Mouse (Mus musculus) neural tube, embryonic 13.5 days (tissue): ENCODE measurements at regions not wholly inside any gene's neighbourhood (a gene's known extent, or its start where the extent isn't known, plus 50 kb on each side); places are given as distances from the start of the nearest gene placed in this dataset.

Experiments
- ATAC-seq: fragments of 200-750 bp; cut with Nextera tagmentation; 2 replicates; pipeline ENCODE4 v1.8.0; 2017; ENCODE audit warnings: low read depth, mild to moderate bottlenecking, moderate TSS enrichment, moderate library complexity
- H3K27ac ChIP-seq: fragments of 300-500 bp; sonication (generic); replicated peaks from 2 replicates; pipeline ENCODE4 v1.5.1; 2015; ENCODE audit warnings: moderate library complexity, mild to moderate bottlenecking, inconsistent platforms
- H3K27me3 ChIP-seq: fragments of 300-500 bp; sonication (generic); 2 replicates; pipeline ENCODE4 v1.6.1; 2015; ENCODE audit warnings: mild to moderate bottlenecking, inconsistent platforms
- H3K36me3 ChIP-seq: fragments of 300-500 bp; sonication (generic); 2 replicates; pipeline ENCODE4 v1.6.1; 2015; ENCODE audit warnings: mild to moderate bottlenecking, inconsistent platforms
- H3K4me1 ChIP-seq: fragments of 300-500 bp; sonication (generic); replicated peaks from 2 replicates; pipeline ENCODE4 v1.6.1; 2015; ENCODE audit warnings: inconsistent platforms
- H3K4me2 ChIP-seq: fragments of 300-500 bp; sonication (generic); 2 replicates; pipeline ENCODE4 v1.6.1; 2015; ENCODE audit warnings: inconsistent platforms, mild to moderate bottlenecking, moderate library complexity
- H3K4me3 ChIP-seq: fragments of 300-500 bp; sonication (generic); 2 replicates; pipeline ENCODE4 v1.5.1; 2015; ENCODE audit warnings: mild to moderate bottlenecking, inconsistent platforms
- H3K9ac ChIP-seq: fragments of 300-500 bp; sonication (generic); 2 replicates; pipeline ENCODE4 v1.6.1; 2015; ENCODE audit warnings: moderate library complexity, mild to moderate bottlenecking, inconsistent platforms
- H3K9me3 ChIP-seq: fragments of 300-500 bp; sonication (generic); 2 replicates; pipeline ENCODE4 v1.6.1; 2016; ENCODE audit warnings: inconsistent platforms
- WGBS: fragments of 180-500 bp; shearing (Covaris S2); methylation state at CpG from one replicate; pipeline ENCODE4 v1.1.7; 2015; 5-methylcytosine and 5-hydroxymethylcytosine counted together

- H3K4me1 ChIP-seq = peaks cover 32% of the 10 kb centered on the region
- H3K27ac ChIP-seq = peak overlapping the region; percentile 52
- peak overlapping the region; percentile 8; the same call in 1 of the 2 replicates for H3K4me3 ChIP-seq
These were observed 134.0 kb upstream of the Pitx2 start for GRCm38 (mm10) chr3:129065457-129066364.

GRCm38 (mm10) chr3:129069676-129070075 lies 130.0 kb upstream of the Pitx2 start:
- Histone ChIP-seq H3K36me3 (no peaks in the 10 kb centered on the region), H3K4me3 (no peak overlapping the region), H3K9ac (no peak overlapping the region), H3K4me1 (peaks cover 31% of the 10 kb centered on the region), H3K9me3 (no peaks in the 10 kb centered on the region), H3K27me3 (no peaks in the 10 kb centered on the region), H3K27ac (no peak overlapping the region), H3K4me2 (no peak overlapping the region)
- no peak for ATAC-seq
- 79% methylated on average over 8 of the region's 8 CpGs for WGBS

More at GRCm38 (mm10) chr3:129065457-129066364, 134.0 kb upstream of the Pitx2 start:
- H3K9me3 ChIP-seq = no peaks in the 10 kb centered on the region
- no peaks in the 10 kb centered on the region for H3K27me3 ChIP-seq
- H3K9ac ChIP-seq = peak overlapping the region; percentile 43; the same call in 1 of the 2 replicates
- H3K36me3 ChIP-seq = no peaks in the 10 kb centered on the region
- H3K4me2 ChIP-seq = peak overlapping the region; percentile 47
- WGBS = 16% methylated on average over 19 of the region's 19 CpGs
- ATAC-seq = peak; percentile 79

- 11% methylated on average over 3 of the region's 3 CpGs for WGBS
- Histone ChIP-seq H3K4me2 (no peak overlapping the region), H3K27ac (peak overlapping the region; percentile 61), H3K9ac (peak overlapping the region; percentile 17; the same call in 1 of the 2 replicates), H3K9me3 (no peaks in the 10 kb centered on the region), H3K4me1 (peaks cover 25% of the 10 kb centered on the region), H3K27me3 (0 out of 2 replicates have a peak, but pooled peaks cover 3% of the 10 kb centered on the region), H3K4me3 (no peak overlapping the region), H3K36me3 (no peaks in the 10 kb centered on the region)
- ATAC-seq = peak; percentile 47; the same call in 1 of the 2 replicates
These were observed 129.2 kb upstream of the Pitx2 start for GRCm38 (mm10) chr3:129070521-129070933.

- Histone ChIP-seq H3K4me3 (no peak overlapping the region), H3K27ac (no peak overlapping the region; the same call in 1 of the 2 replicates), H3K27me3 (0 out of 2 replicates have a peak, but pooled peaks cover 8% of the 10 kb centered on the region), H3K9ac (no peak overlapping the region), H3K36me3 (no peaks in the 10 kb centered on the region), H3K4me1 (peaks cover 21% of the 10 kb centered on the region), H3K4me2 (no peak overlapping the region), H3K9me3 (no peaks in the 10 kb centered on the region)
- peak; percentile 60; the same call in 1 of the 2 replicates for ATAC-seq
- 52% methylated on average over 7 of the region's 7 CpGs for WGBS
These were observed 128.7 kb upstream of the Pitx2 start for GRCm38 (mm10) chr3:129071002-129071401.

GRCm38 (mm10) chr3:129076396-129076795 lies 123.3 kb upstream of the Pitx2 start:
- no peak for ATAC-seq
- Histone ChIP-seq H3K4me3 (no peak overlapping the region), H3K27me3 (0 out of 2 replicates have a peak, but pooled peaks cover 8% of the 10 kb centered on the region), H3K9me3 (no peaks in the 10 kb centered on the region), H3K4me2 (no peak overlapping the region), H3K27ac (no peak overlapping the region), H3K36me3 (no peaks in the 10 kb centered on the region), H3K4me1 (0 out of 2 replicates have a peak, but pooled peaks cover 3% of the 10 kb centered on the region), H3K9ac (no peak overlapping the region)
- WGBS = 0% methylated on average over 1 of the region's 1 CpGs

- Histone ChIP-seq H3K4me3 (no peak overlapping the region), H3K9me3 (0 out of 2 replicates have a peak, but pooled peaks cover 4% of the 10 kb centered on the region), H3K4me1 (0 out of 2 replicates have a peak, but pooled peaks cover 6% of the 10 kb centered on the region), H3K27ac (no peak overlapping the region), H3K4me2 (peak overlapping the region; percentile 20), H3K27me3 (no peaks in the 10 kb centered on the region), H3K9ac (no peak overlapping the region), H3K36me3 (no peaks in the 10 kb centered on the region)
- ATAC-seq = no peak
- 59% methylated on average over 12 of the region's 12 CpGs for WGBS
These were observed 95.8 kb upstream of the Pitx2 start for GRCm38 (mm10) chr3:129103786-129104440.

GRCm38 (mm10) chr3:129104811-129105210 lies 94.9 kb upstream of the Pitx2 start:
- H3K4me2 ChIP-seq = peak overlapping the region; percentile 20; the same call in 1 of the 2 replicates
- H3K27me3 ChIP-seq = no peaks in the 10 kb centered on the region
- no peak overlapping the region for H3K9ac ChIP-seq
- 48% methylated on average over 9 of the region's 9 CpGs for WGBS
- no peaks in the 10 kb centered on the region for H3K9me3 ChIP-seq
- 0 out of 2 replicates have a peak, but pooled peaks cover 6% of the 10 kb centered on the region for H3K4me1 ChIP-seq
- H3K4me3 ChIP-seq = no peak overlapping the region
- ATAC-seq = no peak
- H3K27ac ChIP-seq = no peak overlapping the region
- no peaks in the 10 kb centered on the region for H3K36me3 ChIP-seq

- Histone ChIP-seq H3K36me3 (no peaks in the 10 kb centered on the region), H3K27me3 (no peaks in the 10 kb centered on the region), H3K27ac (no peak overlapping the region), H3K9me3 (no peaks in the 10 kb centered on the region), H3K4me1 (0 out of 2 replicates have a peak, but pooled peaks cover 6% of the 10 kb centered on the region), H3K9ac (no peak overlapping the region), H3K4me2 (no peak overlapping the region), H3K4me3 (no peak overlapping the region)
- WGBS = 59% methylated on average over 2 of the region's 2 CpGs
- no peak for ATAC-seq
These were observed 93.5 kb upstream of the Pitx2 start for GRCm38 (mm10) chr3:129106174-129106573.

- no peaks in the 10 kb centered on the region for H3K36me3 ChIP-seq
- ATAC-seq = no peak
- H3K9ac ChIP-seq = no peak overlapping the region
- H3K27me3 ChIP-seq = no peaks in the 10 kb centered on the region
- no peak overlapping the region for H3K27ac ChIP-seq
- 71% methylated on average over 2 of the region's 2 CpGs for WGBS
- H3K4me1 ChIP-seq = 0 out of 2 replicates have a peak, but pooled peaks cover 3% of the 10 kb centered on the region
- no peak overlapping the region for H3K4me3 ChIP-seq
- no peaks in the 10 kb centered on the region for H3K9me3 ChIP-seq
- H3K4me2 ChIP-seq = no peak overlapping the region
These were observed 69.2 kb upstream of the Pitx2 start for GRCm38 (mm10) chr3:129130521-129130920.

GRCm38 (mm10) chr3:129131140-129131539 lies 68.5 kb upstream of the Pitx2 start:
- Histone ChIP-seq H3K27me3 (no peaks in the 10 kb centered on the region), H3K9ac (no peak overlapping the region), H3K4me3 (no peak overlapping the region), H3K36me3 (no peaks in the 10 kb centered on the region), H3K27ac (no peak overlapping the region), H3K4me1 (0 out of 2 replicates have a peak, but pooled peaks cover 3% of the 10 kb centered on the region), H3K9me3 (no peaks in the 10 kb centered on the region), H3K4me2 (no peak overlapping the region)
- ATAC-seq = no peak
- 17% methylated on average over 8 of the region's 8 CpGs for WGBS

GRCm38 (mm10) chr3:129131877-129132433 lies 67.7 kb upstream of the Pitx2 start:
- 0 out of 2 replicates have a peak, but pooled peaks cover 3% of the 10 kb centered on the region for H3K4me1 ChIP-seq
- H3K27ac ChIP-seq = no peak overlapping the region
- no peaks in the 10 kb centered on the region for H3K36me3 ChIP-seq
- no peak for ATAC-seq
- WGBS = 65% methylated on average over 6 of the region's 6 CpGs
- H3K4me3 ChIP-seq = no peak overlapping the region
- H3K9ac ChIP-seq = no peak overlapping the region
- no peaks in the 10 kb centered on the region for H3K27me3 ChIP-seq
- no peaks in the 10 kb centered on the region for H3K9me3 ChIP-seq
- H3K4me2 ChIP-seq = no peak overlapping the region
